Mouse (Mus musculus) CH12.LX (cell line): ENCODE measurements around the gene Tex35. TPM values are rescaled to one million over a fixed set of nuclear protein-coding genes. Genes with fewer than 3 reads are reported as not detected.

ENCODE experiments used
- DNase-seq: peaks from one replicate; pipeline ENCODE4 v3.0.0-alpha.2; 2013; ENCODE audit errors: extremely low read depth
- H3K27ac ChIP-seq: 2 replicates; pipeline ENCODE4 v1.5.1; 2012; ENCODE audit warnings: low read depth, mild to moderate bottlenecking, control low read depth, moderate library complexity; ENCODE audit not compliant: insufficient read depth
- H3K27me3 ChIP-seq: replicated peaks from 2 replicates; pipeline ENCODE3; 2012; ENCODE audit warnings: inconsistent platforms
- H3K36me3 ChIP-seq, 2 experiments: replicated peaks in 1 of 2; 2 replicates each; pipeline versions ENCODE3 to v1.6.1; 2012; ENCODE audit warnings: inconsistent platforms in 1 of 2, low read length in 1 of 2, mild to moderate bottlenecking in 1 of 2, mixed read lengths in 1 of 2, moderate library complexity in 1 of 2; ENCODE audit not compliant: control insufficient read depth in 1 of 2, insufficient read depth in 1 of 2
- H3K4me1 ChIP-seq, 2 experiments: 2 replicates each; pipeline ENCODE4 v1.6.1; 2012; ENCODE audit warnings: inconsistent platforms in 1 of 2, moderate library complexity in 1 of 2; ENCODE audit not compliant: insufficient read depth in 2 of 2, control insufficient read depth in 1 of 2
- H3K4me2 ChIP-seq: 2 replicates; pipeline ENCODE4 v1.6.1; 2012; ENCODE audit warnings: low read depth, mild to moderate bottlenecking, control low read depth; ENCODE audit not compliant: poor library complexity, insufficient read depth, severe bottlenecking
- H3K4me3 ChIP-seq, 3 experiments: fragments of 150-350 bp in 1 of 3; sonication (generic) in 1 of 3; replicated peaks in 1 of 3; 2 replicates each; pipeline versions ENCODE3 to v1.5.1; 2011 to 2012; ENCODE audit warnings: low read depth in 2 of 3, low read length in 2 of 3, mild to moderate bottlenecking in 2 of 3, moderate library complexity in 2 of 3, control low read depth in 1 of 3, improper control_type of control experiment in 1 of 3, inconsistent platforms in 1 of 3, mixed read lengths in 1 of 3; ENCODE audit not compliant: poor library complexity in 1 of 3
- H3K79me2 ChIP-seq: replicated peaks from 2 replicates; pipeline ENCODE4 v1.6.1; 2012; ENCODE audit warnings: mild to moderate bottlenecking, moderate library complexity; ENCODE audit not compliant: control insufficient read depth, poor library complexity, insufficient read depth, severe bottlenecking; ENCODE audit errors: extremely low read depth
- H3K9ac ChIP-seq: 2 replicates; pipeline ENCODE4 v1.6.1; 2012; ENCODE audit warnings: low read depth, mild to moderate bottlenecking, control low read depth, moderate library complexity; ENCODE audit not compliant: insufficient read depth
- H3K9me3 ChIP-seq: replicated peaks from 2 replicates; pipeline ENCODE3; 2012; ENCODE audit warnings: low read length, inconsistent platforms, mixed read lengths
- CHD1 ChIP-seq: IDR thresholded peaks from 2 replicates; pipeline ENCODE4 v1.6.1; 2012; ENCODE audit warnings: low read depth, low read length, improper control_type of control experiment, inconsistent platforms
- CTCF ChIP-seq, 2 experiments: IDR thresholded peaks in 1 of 2; conservative IDR thresholded peaks in 1 of 2; 2 replicates each; pipeline ENCODE4 v1.5.1; 2011 to 2012; ENCODE audit warnings: low read depth in 2 of 2, low read length in 2 of 2, improper control_type of control experiment in 1 of 2, inconsistent platforms in 1 of 2, mild to moderate bottlenecking in 1 of 2, moderate library complexity in 1 of 2
- ETS1 ChIP-seq: conservative IDR thresholded peaks from 2 replicates; pipeline ENCODE4 v1.6.1; 2012; ENCODE audit warnings: low read depth, mild to moderate bottlenecking, inconsistent platforms, low read length, improper control_type of control experiment, moderate library complexity
- HCFC1 ChIP-seq: IDR thresholded peaks from 2 replicates; pipeline ENCODE4 v1.6.1; 2012; ENCODE audit warnings: low read depth, mild to moderate bottlenecking, inconsistent platforms, low read length, improper control_type of control experiment
- IRF4 ChIP-seq: IDR thresholded peaks from 2 replicates; pipeline ENCODE4 v1.6.1; 2014; ENCODE audit warnings: low read depth, mild to moderate bottlenecking, inconsistent platforms, low read length, improper control_type of control experiment
- JUND ChIP-seq: conservative IDR thresholded peaks from 2 replicates; pipeline ENCODE4 v1.6.1; 2011; ENCODE audit warnings: low read depth, low read length, improper control_type of control experiment
- KAT2A ChIP-seq: IDR thresholded peaks from 2 replicates; pipeline ENCODE4 v1.6.1; 2012; ENCODE audit warnings: low read length, improper control_type of control experiment, inconsistent platforms; ENCODE audit not compliant: insufficient replicate concordance
- MAFK ChIP-seq: IDR thresholded peaks from 2 replicates; pipeline ENCODE4 v1.6.1; 2011; ENCODE audit warnings: low read length, improper control_type of control experiment; ENCODE audit not compliant: insufficient replicate concordance
- MAZ ChIP-seq: IDR thresholded peaks from 2 replicates; pipeline ENCODE4 v1.6.1; 2012; ENCODE audit warnings: low read depth, mild to moderate bottlenecking, inconsistent platforms, low read length, improper control_type of control experiment, moderate library complexity
- MXI1 ChIP-seq: IDR thresholded peaks from 2 replicates; pipeline ENCODE4 v1.6.1; 2011; ENCODE audit warnings: mild to moderate bottlenecking, low read depth, low read length, improper control_type of control experiment
- MYC ChIP-seq: IDR thresholded peaks from 2 replicates; pipeline ENCODE4 v1.6.1; 2011; ENCODE audit warnings: low read depth, mild to moderate bottlenecking, improper control_type of control experiment, low read length
- NELFE ChIP-seq: IDR thresholded peaks from 2 replicates; pipeline ENCODE4 v1.6.1; 2011; ENCODE audit warnings: low read depth, low read length, improper control_type of control experiment
- POLR2A ChIP-seq: IDR thresholded peaks from 2 replicates; pipeline ENCODE4 v1.6.1; 2011; ENCODE audit warnings: low read depth, mild to moderate bottlenecking, improper control_type of control experiment, low read length
- POLR2AphosphoS2 ChIP-seq: IDR thresholded peaks from 2 replicates; pipeline ENCODE4 v1.6.1; 2011; ENCODE audit warnings: low read depth, low read length, improper control_type of control experiment
- UBTF ChIP-seq: IDR thresholded peaks from 2 replicates; pipeline ENCODE4 v1.6.1; 2012; ENCODE audit warnings: low read depth, mild to moderate bottlenecking, inconsistent platforms, low read length, improper control_type of control experiment, moderate library complexity
- USF1 ChIP-seq: IDR thresholded peaks from 2 replicates; pipeline ENCODE4 v1.6.1; 2014; ENCODE audit warnings: low read depth, mild to moderate bottlenecking, inconsistent platforms, low read length, improper control_type of control experiment
- ZC3H11A ChIP-seq: IDR thresholded peaks from 2 replicates; pipeline ENCODE4 v1.6.1; 2012; ENCODE audit warnings: low read depth, mild to moderate bottlenecking, inconsistent platforms, low read length, improper control_type of control experiment
- ZKSCAN1 ChIP-seq: IDR thresholded peaks from 2 replicates; pipeline ENCODE4 v1.6.1; 2012; ENCODE audit warnings: low read depth, inconsistent platforms, low read length, improper control_type of control experiment, borderline replicate concordance
- ZMIZ1 ChIP-seq: IDR thresholded peaks from 2 replicates; pipeline ENCODE4 v1.6.1; 2012; ENCODE audit warnings: low read depth, mild to moderate bottlenecking, inconsistent platforms, low read length, improper control_type of control experiment
- dilution Hi-C: fragments of 300-500 bp; cut with MboI; formaldehyde crosslinking; loops from 2 replicates; pipeline ENCODE4 v1.14.3; 2020; ENCODE audit warnings: low sequenced_read_pairs; ENCODE audit not compliant: extremely low pct_unique_long_range_greater_than_20kb, extremely low pct_ligation_motif_present
- in situ Hi-C: fragments of 300-500 bp; cut with MboI; formaldehyde crosslinking; loops from 3 replicates; pipeline ENCODE4 v1.14.3; 2019; ENCODE audit warnings: low sequenced_read_pairs, low pct_ligation_motif_present, low pct_unique_long_range_greater_than_20kb, mixed read lengths
- polyA plus RNA-seq: library from polyadenylated mRNA; unstranded; fragments of >175 nt; gene quantifications from 2 replicates; pipeline ENCODE4 v1.2.1, GENCODE M21; 2012; ENCODE audit warnings: low read depth; ENCODE audit not compliant: insufficient read length
- total RNA-seq, 2 experiments: library from RNA; depleted of rRNA; stranded (reverse); fragments of 300-350 nt in 1 of 2; fragments of >200 nt in 1 of 2; gene quantifications; 2 replicates each; pipeline ENCODE4 v1.2.3; 2012 to 2014

The Tex35 gene
- total and polyA plus RNA-seq, 3 experiments = 0.87 to 3.3 (median 1.3) TPM

- TF ChIP-seq CHD1 (no peak), HCFC1 (no peak), POLR2A (no peak), IRF4 (peak; percentile 59; the same call in 1 of the 2 replicates), ZKSCAN1 (no peak), ETS1 (no peak), POLR2AphosphoS2 (no peak), MAFK (no peak), UBTF (no peak), ZMIZ1 (no peak), MAZ (no peak), KAT2A (no peak), JUND (no peak), NELFE (peak; percentile 28; the same call in 1 of the 2 replicates)
Measured at GRCm38 (mm10) chr1:157086097-157086994, 22.1 kb downstream of the Tex35 start (continued).

DNA sequence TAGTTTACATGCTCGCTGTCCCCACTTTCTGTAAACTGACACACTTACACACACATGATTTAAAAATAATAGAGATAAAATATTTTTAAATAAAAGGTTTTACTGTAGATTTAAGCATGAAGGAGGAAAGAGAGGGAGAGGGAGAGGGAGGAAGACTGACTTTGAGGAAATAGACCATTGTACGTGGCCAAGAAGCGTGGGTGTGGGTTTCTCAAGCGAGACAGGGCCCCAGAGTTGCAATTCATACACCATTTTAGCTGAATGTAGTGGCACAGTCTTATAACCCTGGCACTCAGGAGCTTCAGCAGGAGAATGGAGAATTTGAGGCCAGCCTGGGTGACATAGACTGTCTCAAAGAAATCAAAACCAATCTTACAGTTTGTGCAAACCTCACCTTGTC is 25.5 kb downstream of the Tex35 start:
- dilution Hi-C loops = no loop called here
- Histone ChIP-seq H3K4me3 (no peak overlapping the region), H3K79me2 (no peaks in the 10 kb centered on the region), H3K9me3 (no peaks in the 10 kb centered on the region), H3K27me3 (no peaks in the 10 kb centered on the region), H3K4me2 (no peak overlapping the region), H3K27ac (no peak overlapping the region), H3K4me1 (peaks cover 13 to 39% of the 10 kb centered on the region in 2 experiments), H3K36me3 (no peaks in the 10 kb centered on the region), H3K9ac (no peak overlapping the region)
- no peak for DNase-seq
- in situ Hi-C loops = loop anchor here (10.0 kb wide), 2 partner anchors 192 to 362 kb away; no protein-coding TSS in a partner anchor
- TF ChIP-seq MYC (no peak), ZC3H11A (no peak), MXI1 (no peak), USF1 (no peak), CTCF (conservative IDR thresholded peaks at IDR 0.05 in 1 of 2, IDR thresholded peaks at IDR 0.05 in 1 of 2; ENCODE audit: low read depth in 2 of 2, low read length in 2 of 2) (no peak)
